Mouse (Mus musculus) kidney, embryonic 15.5 days (tissue): Measurements from ENCODE around the gene Khsrp. TPM values are rescaled to one million over a fixed set of nuclear protein-coding genes. Genes with fewer than 3 reads are reported as not detected.

Experiments
- ATAC-seq: fragments of 200-750 bp; cut with Nextera tagmentation; replicated peaks from 2 replicates; pipeline ENCODE4 v1.8.0; 2017; ENCODE audit warnings: moderate TSS enrichment; ENCODE audit not compliant: low FRiP score
- H3K27ac ChIP-seq: fragments of 300-500 bp; sonication (generic); 2 replicates; pipeline ENCODE4 v1.5.1; 2015; ENCODE audit warnings: mild to moderate bottlenecking, inconsistent platforms
- H3K27me3 ChIP-seq: fragments of 300-500 bp; sonication (generic); 2 replicates; pipeline ENCODE4 v1.6.1; 2015; ENCODE audit warnings: inconsistent platforms
- H3K36me3 ChIP-seq: fragments of 300-500 bp; sonication (generic); 2 replicates; pipeline ENCODE4 v1.6.1; 2015; ENCODE audit warnings: inconsistent platforms
- H3K4me1 ChIP-seq: fragments of 300-500 bp; sonication (generic); 2 replicates; pipeline ENCODE4 v1.6.1; 2015; ENCODE audit warnings: inconsistent platforms
- H3K4me2 ChIP-seq: fragments of 300-500 bp; sonication (generic); 2 replicates; pipeline ENCODE4 v1.6.1; 2015; ENCODE audit warnings: moderate library complexity, mild to moderate bottlenecking, inconsistent platforms
- H3K4me3 ChIP-seq: fragments of 300-500 bp; sonication (generic); replicated peaks from 2 replicates; pipeline ENCODE4 v1.5.1; 2015; ENCODE audit warnings: mild to moderate bottlenecking, inconsistent platforms
- H3K9ac ChIP-seq: fragments of 300-500 bp; sonication (generic); 2 replicates; pipeline ENCODE4 v1.6.1; 2015; ENCODE audit warnings: mild to moderate bottlenecking, inconsistent platforms
- H3K9me3 ChIP-seq: fragments of 300-500 bp; sonication (generic); replicated peaks from 2 replicates; pipeline ENCODE4 v1.6.1; 2016; ENCODE audit warnings: inconsistent platforms
- WGBS: fragments of 180-500 bp; shearing (Covaris S2); methylation state at CpG from one replicate; pipeline ENCODE4 v1.1.7; 2015; ENCODE audit warnings: mixed read lengths; 5-methylcytosine and 5-hydroxymethylcytosine counted together
- polyA plus RNA-seq: library from polyadenylated mRNA; unstranded; fragments of >200 nt; fragmentation: Nextera tagmentation; extraction: Ambion mirVana; gene quantifications from 2 replicates; pipeline ENCODE4 v1.2.1, GENCODE M21; 2015

The Khsrp gene
- polyA plus RNA-seq, result 46.1 TPM in 2 replicates

DNA sequence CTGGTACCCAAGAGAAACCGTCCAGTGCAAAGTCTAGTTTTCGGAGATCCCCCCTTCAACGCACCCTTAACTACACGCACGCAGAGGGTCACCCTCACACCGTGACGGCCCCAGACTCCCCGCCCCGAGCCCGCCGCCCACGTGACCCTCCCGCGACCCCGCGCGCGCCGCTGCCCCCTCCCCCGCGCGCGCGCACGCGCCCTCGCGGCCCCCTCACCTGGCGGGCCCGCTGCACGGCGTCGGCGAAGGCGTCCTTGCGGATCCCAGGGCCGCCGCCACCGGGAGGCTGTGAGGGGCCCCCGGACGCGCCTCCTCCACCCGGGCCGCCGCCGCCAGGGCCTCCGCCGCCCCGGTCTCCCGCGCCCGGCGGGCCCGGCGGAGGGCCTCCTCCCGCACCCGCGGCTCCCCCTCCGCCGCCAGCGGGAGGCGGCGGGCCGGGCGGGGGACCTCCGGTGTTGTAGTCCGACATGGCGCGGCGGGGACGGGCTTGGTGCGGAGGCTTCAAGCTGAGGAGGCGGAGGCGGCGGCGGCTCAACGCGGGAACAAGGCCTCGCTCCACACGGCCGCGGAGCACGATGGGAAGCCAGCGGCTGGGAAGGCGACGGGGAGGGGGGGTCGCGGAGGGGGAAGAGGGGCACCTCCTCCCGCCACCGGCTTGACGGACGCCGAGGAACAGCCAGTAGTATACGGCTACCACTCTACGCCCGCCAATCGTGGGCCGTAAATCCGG, at the start of gene Khsrp:
Khsrp (minus strand) TSS at position 592 of the 730 bp plus-strand sequence.
- Histone ChIP-seq H3K4me2 (peak within 1 kb of the TSS; percentile 87), H3K36me3 (peaks cover 29% of the 10 kb centered on the region), H3K27me3 (no peaks in the 10 kb centered on the region; the same call in 1 of the 2 replicates), H3K4me1 (peaks cover 28% of the 10 kb centered on the region), H3K27ac (peak within 1 kb of the TSS; percentile 93), H3K9ac (peak within 1 kb of the TSS; percentile 100), H3K4me3 (peak within 1 kb of the TSS; percentile 97), H3K9me3 (no peaks in the 10 kb centered on the region)
- WGBS, result under 1% methylated on average over 83 of the region's 99 CpGs
- no peak for ATAC-seq

DNA sequence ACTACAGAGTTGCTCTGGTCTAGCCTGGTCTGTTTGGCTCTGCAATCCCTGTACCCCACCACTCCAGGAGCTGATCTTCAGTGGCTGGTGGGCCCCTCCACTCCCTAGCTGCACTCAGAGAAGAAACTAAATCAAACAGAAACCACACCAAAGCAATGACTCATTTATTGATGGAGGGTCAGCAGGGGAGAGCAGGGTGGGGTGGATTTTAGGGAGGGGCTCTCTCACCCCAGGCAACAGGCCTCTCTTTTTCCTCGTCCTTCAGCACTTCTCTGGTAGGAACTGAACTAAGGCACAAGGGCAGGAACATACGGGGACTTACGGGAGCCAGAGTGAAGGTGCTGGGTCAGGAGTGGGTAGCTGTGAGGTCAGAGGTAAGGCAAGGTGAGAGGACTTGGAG, 48.6 kb upstream of the Khsrp start:
- WGBS, result 70% methylated on average over 3 of the region's 3 CpGs
- no peak overlapping the region for H3K27ac ChIP-seq

GRCm38 (mm10) chr17:57078336-57078735, 47.0 kb upstream of the Khsrp start, which contains the start of gene Dennd1c:
TSS of gene Dennd1c (minus strand) at chr17:57078514.
- WGBS, result 36% methylated on average over 6 of the region's 6 CpGs
- H3K9ac ChIP-seq, result no peak within 1 kb of the TSS
- H3K27ac ChIP-seq, result no peak within 1 kb of the TSS
- no peaks in the 10 kb centered on the region for H3K27me3 ChIP-seq
- peaks cover 3% of the 10 kb centered on the region; the same call in 1 of the 2 replicates for H3K4me1 ChIP-seq
- H3K4me2 ChIP-seq, result no peak within 1 kb of the TSS
- no peaks in the 10 kb centered on the region for H3K36me3 ChIP-seq
- peak; percentile 27; the same call in 1 of the 2 replicates for ATAC-seq
- no peak within 1 kb of the TSS for H3K4me3 ChIP-seq
- H3K9me3 ChIP-seq, result no peaks in the 10 kb centered on the region

More for the DNA sequence above, 48.6 kb upstream of the Khsrp start:
- no peaks in the 10 kb centered on the region for H3K36me3 ChIP-seq
- H3K9me3 ChIP-seq, result no peaks in the 10 kb centered on the region
- no peak overlapping the region for H3K9ac ChIP-seq
- H3K27me3 ChIP-seq, result no peaks in the 10 kb centered on the region
- no peak overlapping the region for H3K4me2 ChIP-seq
- H3K4me1 ChIP-seq, result peaks cover 3% of the 10 kb centered on the region; the same call in 1 of the 2 replicates
- H3K4me3 ChIP-seq, result no peak overlapping the region
- no peak for ATAC-seq

- no peaks in the 10 kb centered on the region for H3K36me3 ChIP-seq
- ATAC-seq, result no peak
- H3K27me3 ChIP-seq, result no peaks in the 10 kb centered on the region
- no peak overlapping the region for H3K4me2 ChIP-seq
- no peaks in the 10 kb centered on the region for H3K9me3 ChIP-seq
- WGBS, result 66% methylated on average over 3 of the region's 3 CpGs
- no peak overlapping the region for H3K9ac ChIP-seq
- H3K4me3 ChIP-seq, result no peak overlapping the region
- H3K27ac ChIP-seq, result no peak overlapping the region
- peaks cover 3% of the 10 kb centered on the region; the same call in 1 of the 2 replicates for H3K4me1 ChIP-seq
Observed at GRCm38 (mm10) chr17:57076916-57077315, 45.6 kb upstream of the Khsrp start.

DNA sequence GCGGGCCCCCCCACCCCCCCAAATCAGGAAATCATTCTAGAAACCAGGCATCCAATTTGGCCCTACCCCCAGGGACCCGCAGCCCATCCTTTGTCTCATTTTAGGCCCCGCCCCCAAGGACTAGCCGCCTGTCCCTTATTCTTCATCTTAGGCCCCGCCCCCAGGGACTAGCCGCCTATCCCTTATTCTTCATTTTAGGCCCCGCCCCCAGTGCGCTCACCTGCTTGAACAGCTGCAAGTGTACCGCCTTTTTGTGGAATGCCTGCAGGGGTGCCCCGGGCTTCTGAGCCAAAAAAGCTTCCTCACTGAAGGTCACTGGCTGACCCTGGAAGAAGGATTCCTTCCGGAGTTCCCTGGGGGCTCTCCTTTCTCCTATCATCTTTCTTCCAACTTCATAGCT, 39.4 kb upstream of the Khsrp start:
- no peaks in the 10 kb centered on the region for H3K27me3 ChIP-seq
- H3K9me3 ChIP-seq, result no peaks in the 10 kb centered on the region
- 0 out of 2 replicates have a peak, but pooled peaks cover 4% of the 10 kb centered on the region for H3K4me1 ChIP-seq
- ATAC-seq, result peak; percentile 80
- H3K4me2 ChIP-seq, result peak overlapping the region; percentile 51
- H3K27ac ChIP-seq, result no peak overlapping the region
- H3K36me3 ChIP-seq, result 0 out of 2 replicates have a peak, but pooled peaks cover 4% of the 10 kb centered on the region
- peak overlapping the region; percentile 26 for H3K4me3 ChIP-seq
- H3K9ac ChIP-seq, result no peak overlapping the region
- WGBS, result 7% methylated on average over 11 of the region's 11 CpGs

- Histone ChIP-seq H3K9me3 (no peaks in the 10 kb centered on the region), H3K27me3 (no peaks in the 10 kb centered on the region), H3K36me3 (0 out of 2 replicates have a peak, but pooled peaks cover 4% of the 10 kb centered on the region), H3K9ac (no peak overlapping the region), H3K4me2 (peak overlapping the region; percentile 51), H3K27ac (0 out of 2 replicates have a peak overlapping the region, but pooled peaks have one; percentile 3), H3K4me1 (0 out of 2 replicates have a peak, but pooled peaks cover 4% of the 10 kb centered on the region), H3K4me3 (peak overlapping the region; percentile 26)
- no peak for ATAC-seq
- WGBS, result 6% methylated on average over 9 of the region's 9 CpGs
Observed at GRCm38 (mm10) chr17:57070272-57070671, 39.0 kb upstream of the Khsrp start.

DNA sequence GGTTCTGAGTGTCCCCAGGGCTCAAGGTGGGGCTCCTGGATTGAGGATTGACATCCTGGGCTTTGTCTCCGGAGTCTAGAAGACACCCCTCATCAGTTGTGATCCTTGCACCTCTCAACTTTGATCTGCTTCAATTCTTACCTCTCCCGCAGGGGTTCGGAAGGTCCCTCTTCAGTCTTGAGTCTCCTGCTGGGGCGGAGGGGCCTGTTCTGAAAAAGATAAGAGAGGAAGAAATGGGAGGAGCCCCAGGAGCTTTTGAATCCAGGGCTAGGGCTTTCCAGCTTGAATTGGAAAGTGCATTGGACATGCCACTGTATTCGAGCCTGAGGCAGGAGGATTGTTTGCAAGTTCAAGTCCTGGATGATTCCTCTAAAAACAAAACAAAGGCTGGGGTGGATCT, 35.6 kb upstream of the Khsrp start:
- Histone ChIP-seq H3K4me2 (no peak overlapping the region), H3K27me3 (peaks cover 21% of the 10 kb centered on the region), H3K36me3 (0 out of 2 replicates have a peak, but pooled peaks cover 4% of the 10 kb centered on the region), H3K27ac (no peak overlapping the region), H3K9ac (no peak overlapping the region), H3K4me3 (no peak overlapping the region), H3K4me1 (peaks cover 12% of the 10 kb centered on the region; the same call in 1 of the 2 replicates), H3K9me3 (no peaks in the 10 kb centered on the region)
- ATAC-seq, result no peak
- 66% methylated on average over 5 of the region's 5 CpGs for WGBS

- peak overlapping the region; percentile 91 for H3K27ac ChIP-seq
- H3K4me1 ChIP-seq, result peaks cover 37% of the 10 kb centered on the region
- peak overlapping the region; percentile 50 for H3K9ac ChIP-seq
- WGBS, result 6% methylated on average over 8 of the region's 8 CpGs
- H3K36me3 ChIP-seq, result 0 out of 2 replicates have a peak, but pooled peaks cover 4% of the 10 kb centered on the region
- H3K4me2 ChIP-seq, result peak overlapping the region; percentile 60
- peak overlapping the region; percentile 53 for H3K4me3 ChIP-seq
- no peak for ATAC-seq
- H3K9me3 ChIP-seq, result no peaks in the 10 kb centered on the region
- H3K27me3 ChIP-seq, result peaks cover 33% of the 10 kb centered on the region
Observed at GRCm38 (mm10) chr17:57063031-57063430, 31.7 kb upstream of the Khsrp start.

DNA sequence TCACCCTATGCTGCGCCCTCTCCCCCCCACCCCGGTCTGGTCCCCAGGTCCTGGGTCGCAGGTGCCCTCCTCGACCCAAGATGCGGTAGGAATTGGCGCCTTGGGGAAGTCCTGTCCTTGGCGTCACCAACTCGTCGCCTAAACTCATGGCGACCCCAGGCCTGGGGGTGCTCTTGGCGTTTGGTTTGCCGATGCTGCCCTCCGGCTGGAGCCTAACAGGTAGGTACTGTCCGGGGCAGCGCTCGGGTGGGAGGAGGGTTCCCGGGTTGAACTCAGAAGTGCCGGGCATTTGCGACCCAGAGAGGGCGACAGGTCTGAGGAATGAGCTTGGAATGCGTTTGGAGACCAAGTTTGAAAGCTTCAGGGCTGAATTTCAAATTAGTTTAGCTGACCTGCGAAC, 31.2 kb upstream of the Khsrp start:
- no peak for ATAC-seq
- H3K4me2 ChIP-seq, result peak overlapping the region; percentile 60
- under 1% methylated on average over 22 of the region's 22 CpGs for WGBS
- peak overlapping the region; percentile 50 for H3K9ac ChIP-seq
- H3K36me3 ChIP-seq, result 0 out of 2 replicates have a peak, but pooled peaks cover 4% of the 10 kb centered on the region
- H3K9me3 ChIP-seq, result no peaks in the 10 kb centered on the region
- H3K4me1 ChIP-seq, result peaks cover 37% of the 10 kb centered on the region
- H3K27ac ChIP-seq, result peak overlapping the region; percentile 91
- peak overlapping the region; percentile 53 for H3K4me3 ChIP-seq
- H3K27me3 ChIP-seq, result peaks cover 33% of the 10 kb centered on the region

- H3K27ac ChIP-seq, result peak overlapping the region; percentile 91
- peak overlapping the region; percentile 50 for H3K9ac ChIP-seq
- peaks cover 37% of the 10 kb centered on the region for H3K4me1 ChIP-seq
- peak; percentile 38 for ATAC-seq
- 0 out of 2 replicates have a peak, but pooled peaks cover 8% of the 10 kb centered on the region for H3K36me3 ChIP-seq
- H3K27me3 ChIP-seq, result peaks cover 33% of the 10 kb centered on the region
- WGBS, result under 1% methylated on average over 39 of the region's 39 CpGs
- no peaks in the 10 kb centered on the region for H3K9me3 ChIP-seq
- H3K4me2 ChIP-seq, result peak overlapping the region; percentile 60
- peak overlapping the region; percentile 53 for H3K4me3 ChIP-seq
Observed at GRCm38 (mm10) chr17:57062011-57062521, 30.7 kb upstream of the Khsrp start.

GRCm38 (mm10) chr17:57061069-57061468, 29.7 kb upstream of the Khsrp start:
- WGBS, result 40% methylated on average over 10 of the region's 10 CpGs
- ATAC-seq, result no peak
- peak overlapping the region; percentile 84 for H3K27ac ChIP-seq

More at GRCm38 (mm10) chr17:57061069-57061468, 29.7 kb upstream of the Khsrp start:
- Histone ChIP-seq H3K27me3 (peaks cover 33% of the 10 kb centered on the region), H3K4me2 (peak overlapping the region; percentile 93), H3K4me1 (peaks cover 37% of the 10 kb centered on the region), H3K9ac (no peak overlapping the region), H3K36me3 (peaks cover 11% of the 10 kb centered on the region; the same call in 1 of the 2 replicates), H3K4me3 (peak overlapping the region; percentile 84), H3K9me3 (no peaks in the 10 kb centered on the region)
